Comparison of ENCODE assay signal across 13 mouse cellular contexts in the genomic region with DNA sequence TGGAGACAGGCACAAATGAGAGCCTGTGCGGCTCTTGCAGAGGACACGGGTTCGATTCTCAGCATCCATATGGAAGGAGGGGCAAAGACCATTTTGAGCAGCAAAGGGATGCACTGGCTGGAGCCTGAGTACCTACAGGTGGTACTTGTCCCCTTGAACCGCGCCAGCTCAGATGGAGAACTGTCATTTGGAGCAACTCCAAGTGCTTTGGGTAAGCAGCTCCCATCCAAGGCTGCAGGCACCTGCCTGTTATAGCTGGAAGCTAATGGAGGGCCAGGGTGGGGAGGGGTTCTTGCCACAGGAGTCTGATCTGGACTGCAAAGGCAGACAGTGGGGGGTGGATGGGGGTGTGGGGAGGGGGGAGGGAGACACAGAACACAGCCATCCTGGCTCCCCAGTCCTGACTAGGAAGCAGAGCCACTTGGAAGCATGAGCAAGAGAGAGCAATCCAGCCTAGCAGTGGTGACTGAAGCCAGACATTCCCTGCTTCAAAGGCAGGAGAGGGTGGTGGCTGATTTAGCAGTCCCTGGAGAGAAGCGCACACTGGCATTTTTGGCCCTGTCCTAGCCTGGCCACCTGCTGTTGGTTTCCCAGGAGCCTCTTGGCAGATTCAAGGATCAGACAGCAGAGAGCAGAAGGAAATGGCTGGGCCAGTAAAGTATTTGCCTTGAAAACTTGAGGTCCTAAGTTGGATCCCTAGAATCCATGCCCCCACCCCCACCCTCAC.
DNase-seq lines count a peak whose midpoint lies in the region; ATAC-seq and TF ChIP-seq lines count a peak whose summit lies in the region.
"Had no signal": no experiment of that assay in that cellular context is flagged by ENCODE, and none has a peak within 500 bp of the region (broad histone marks: within the 10 kb centered on the region; RNA-seq: fewer than 3 reads in every experiment).

No protein-coding gene starts in this region.

- H3K4me1 ChIP-seq in heart, postnatal 0 days (ENCODE audit: control insufficient read depth, insufficient read depth), result peaks cover 6% of the 10 kb centered on the region; the same call in 1 of the 2 replicates
- peaks cover 17% of the 10 kb centered on the region for H3K4me1 ChIP-seq in stomach, embryonic 15.5 days
- peaks cover 4% of the 10 kb centered on the region; the same call in 1 of the 2 replicates for H3K4me1 ChIP-seq in stomach, postnatal 0 days (replicated peaks; ENCODE audit: control insufficient read depth, insufficient read depth)

- H3K27ac ChIP-seq in heart, postnatal 0 days (ENCODE audit: low read depth), result no peak overlapping the region
- no peak overlapping the region for H3K27ac ChIP-seq in stomach, embryonic 15.5 days
- H3K27ac ChIP-seq in stomach, postnatal 0 days (replicated peaks), result no peak overlapping the region
- H3K27ac ChIP-seq: heart, embryonic 13.5 days had no signal

- no peaks in the 10 kb centered on the region for H3K36me3 ChIP-seq in heart, postnatal 0 days (replicated peaks; ENCODE audit: control insufficient read depth, insufficient read depth, low read length)
- H3K36me3 ChIP-seq in stomach, embryonic 15.5 days, result no peaks in the 10 kb centered on the region
- no peaks in the 10 kb centered on the region for H3K36me3 ChIP-seq in stomach, postnatal 0 days (ENCODE audit: control insufficient read depth, insufficient read depth, low read length)
- H3K36me3 ChIP-seq: heart, embryonic 13.5 days had no signal

- H3K4me3 ChIP-seq in heart, postnatal 0 days (ENCODE audit: low read depth, low read length), result no peak overlapping the region
- no peak overlapping the region for H3K4me3 ChIP-seq in stomach, embryonic 15.5 days (replicated peaks)
- no peak overlapping the region for H3K4me3 ChIP-seq in stomach, postnatal 0 days (ENCODE audit: low read depth, low read length)
- H3K4me3 ChIP-seq: heart, embryonic 13.5 days had no signal

- 61% methylated on average over 6 of the region's 6 CpGs for WGBS in heart, postnatal 0 days
- 61% methylated on average over 6 of the region's 6 CpGs for WGBS in stomach, embryonic 15.5 days
- WGBS in stomach, postnatal 0 days, result 58% methylated on average over 6 of the region's 6 CpGs

- no peak overlapping the region for H3K9ac ChIP-seq in heart, postnatal 0 days (replicated peaks; ENCODE audit: low read depth, low read length)
- H3K9ac ChIP-seq in stomach, embryonic 15.5 days, result no peak overlapping the region
- no peak overlapping the region for H3K9ac ChIP-seq in stomach, postnatal 0 days (ENCODE audit: low read length)
- H3K9ac ChIP-seq: heart, embryonic 13.5 days had no signal

- H3K4me2 ChIP-seq in heart, postnatal 0 days (ENCODE audit: low read depth, low read length), result no peak overlapping the region
- no peak overlapping the region for H3K4me2 ChIP-seq in stomach, embryonic 15.5 days
- no peak overlapping the region for H3K4me2 ChIP-seq in stomach, postnatal 0 days (replicated peaks; ENCODE audit: low read depth)
- H3K4me2 ChIP-seq: heart, embryonic 13.5 days; liver, embryonic 11.5 days had no signal

- no peaks in the 10 kb centered on the region for H3K27me3 ChIP-seq in heart, postnatal 0 days (ENCODE audit: control insufficient read depth, insufficient read depth, low read length)
- H3K27me3 ChIP-seq in stomach, embryonic 15.5 days (replicated peaks), result no peaks in the 10 kb centered on the region
- no peaks in the 10 kb centered on the region for H3K27me3 ChIP-seq in stomach, postnatal 0 days (ENCODE audit: control insufficient read depth, insufficient read depth, low read length)

- TF ChIP-seq EP300 in heart, postnatal 0 days (IDR thresholded peaks at IDR 0.05; ENCODE audit: low read depth), result no peak
- TF ChIP-seq EP300 in stomach, postnatal 0 days (optimal IDR thresholded peaks at IDR 0.05), result no peak

- ATAC-seq in heart, postnatal 0 days (ENCODE audit: insufficient read depth, low read depth), result 0 out of 2 replicates have a peak, but pooled peaks have one; percentile 34
- ATAC-seq in stomach, embryonic 15.5 days (ENCODE audit: insufficient read depth, low FRiP score, low read depth), result 0 out of 2 replicates have a peak, but pooled peaks have one; percentile 21
- no peak for ATAC-seq in stomach, postnatal 0 days (ENCODE audit: low FRiP score, low TSS enrichment)

- H3K9me3 ChIP-seq in heart, postnatal 0 days (replicated peaks; ENCODE audit: control insufficient read depth, low read length), result no peaks in the 10 kb centered on the region
- no peaks in the 10 kb centered on the region; the same call in 1 of the 2 replicates for H3K9me3 ChIP-seq in stomach, embryonic 15.5 days
- no peaks in the 10 kb centered on the region for H3K9me3 ChIP-seq in stomach, postnatal 0 days (ENCODE audit: control insufficient read depth, low read length)
- H3K9me3 ChIP-seq: heart, embryonic 13.5 days had no signal

- TF ChIP-seq CTCF in heart, postnatal 0 days (IDR thresholded peaks at IDR 0.05; ENCODE audit: low read depth), result no peak
- no peak for TF ChIP-seq CTCF in stomach, postnatal 0 days (IDR thresholded peaks at IDR 0.05; ENCODE audit: low read depth)

- DNase-seq in cerebellum, adult 11-12 months, result peak; percentile 71
- DNase-seq in cerebellum, adult 11 months, result no peak
- no peak for DNase-seq in heart, postnatal 0 days (ENCODE audit: low spot score)
- DNase-seq in heart, postnatal 4 days, result no peak
- DNase-seq in stomach, postnatal 0 days (ENCODE audit: low spot score), result no peak
- DNase-seq in frontal cortex, adult 2 months (ENCODE audit: extremely low spot score in 1 of 2, low spot score in 1 of 2), result no peak
- DNase-seq in layer of hippocampus, postnatal 36 days, result no peak
- DNase-seq: kidney, adult 18-20 months; lung, postnatal 14 days; thymus, adult 18-20 months had no signal
